Mouse (Mus musculus): ENCODE data around the gene Cggbp1.

GRCm38 (mm10) chr16:64880986-64881385, 29.2 kb downstream of the Cggbp1 start:
- TF ChIP-seq CTCF (IDR thresholded peaks at IDR 0.05; ENCODE audit: borderline replicate concordance, insufficient read depth, low read depth, low read length): no peak
- TF ChIP-seq POLR2A (IDR thresholded peaks at IDR 0.05; ENCODE audit: borderline replicate concordance, insufficient read depth, low read length): no peak
